Mouse (Mus musculus) granulocyte monocyte progenitor cell, adult 5-6 weeks (primary cell): Measurements from ENCODE around the gene Zbtb26. TPM values are rescaled to one million over a fixed set of nuclear protein-coding genes. Genes with fewer than 3 reads are reported as not detected.

ENCODE experiments used
- total RNA-seq, 2 experiments: library from RNA; stranded (forward) in 1 of 2; stranded (reverse) in 1 of 2; fragments of 200-712, 200-1000 nt in 1 of 2; fragments of >200 nt in 1 of 2; fragmentation: Nextera tagmentation in 1 of 2; gene quantifications; 2 replicates each; pipeline ENCODE4 v1.2.3; 2014 to 2017

Zbtb26 gene
- total RNA-seq, 2 experiments from 2014 or later, result 5.8 to 7.0 TPM

Other genes with a start within 250 kb of the Zbtb26 start
- gene Olfr366, start 231.6 kb downstream of the Zbtb26 start, total RNA-seq (2014; fragmentation: Nextera tagmentation), result not detected in 2 replicates
- gene Olfr366, start 231.6 kb downstream of the Zbtb26 start, total RNA-seq (2017), result not detected in 2 replicates
- not detected in 2 replicates for gene Olfr368, start 116.6 kb downstream of the Zbtb26 start, total RNA-seq (2014; fragmentation: Nextera tagmentation)
- not detected in 2 replicates for gene Olfr368, start 116.6 kb downstream of the Zbtb26 start, total RNA-seq (2017)
- 17.2 and 19.5 TPM in 2 replicates for gene Pdcl, start 83.8 kb downstream of the Zbtb26 start, total RNA-seq (2014; fragmentation: Nextera tagmentation)
- 66.6 and 74.6 TPM in 2 replicates for gene Pdcl, start 83.8 kb downstream of the Zbtb26 start, total RNA-seq (2017)
- gene Rc3h2, start 20.2 kb downstream of the Zbtb26 start, total RNA-seq (2014; fragmentation: Nextera tagmentation), result 27.2 and 33.1 TPM in 2 replicates
- gene Rc3h2, start 20.2 kb downstream of the Zbtb26 start, total RNA-seq (2017), result 28.5 and 28.9 TPM in 2 replicates
- gene Zbtb6, start within 50 bp of the Zbtb26 start, total RNA-seq (2014; fragmentation: Nextera tagmentation), result 7.8 and 10.8 TPM in 2 replicates
- gene Zbtb6, start within 50 bp of the Zbtb26 start, total RNA-seq (2017), result 19.7 and 20.7 TPM in 2 replicates
- 20.8 and 22.0 TPM in 2 replicates for gene Rabgap1, start 144 bp upstream of the Zbtb26 start, total RNA-seq (2014; fragmentation: Nextera tagmentation)
- 22.7 and 24.1 TPM in 2 replicates for gene Rabgap1, start 144 bp upstream of the Zbtb26 start, total RNA-seq (2017)
- gene Gpr21, start 73.2 kb upstream of the Zbtb26 start, total RNA-seq (2014; fragmentation: Nextera tagmentation), result 0.84 and 2.1 TPM in 2 replicates
- gene Gpr21, start 73.2 kb upstream of the Zbtb26 start, total RNA-seq (2017), result 0.69 and 1.3 TPM in 2 replicates